Mouse (Mus musculus) heart, postnatal 0 days (tissue): ENCODE measurements at regions not wholly inside any gene's neighbourhood (a gene's known extent, or its start where the extent isn't known, plus 50 kb on each side); places are given as distances from the start of the nearest gene placed in this dataset.

Experiments used
- CTCF ChIP-seq: IDR thresholded peaks from 2 replicates; pipeline ENCODE4 v1.5.1; 2016; ENCODE audit warnings: antibody characterized with exemption, control low read depth, low read depth
- EP300 ChIP-seq: IDR thresholded peaks from 2 replicates; pipeline ENCODE4 v1.6.1; 2016; ENCODE audit warnings: antibody characterized with exemption, low read depth

DNA sequence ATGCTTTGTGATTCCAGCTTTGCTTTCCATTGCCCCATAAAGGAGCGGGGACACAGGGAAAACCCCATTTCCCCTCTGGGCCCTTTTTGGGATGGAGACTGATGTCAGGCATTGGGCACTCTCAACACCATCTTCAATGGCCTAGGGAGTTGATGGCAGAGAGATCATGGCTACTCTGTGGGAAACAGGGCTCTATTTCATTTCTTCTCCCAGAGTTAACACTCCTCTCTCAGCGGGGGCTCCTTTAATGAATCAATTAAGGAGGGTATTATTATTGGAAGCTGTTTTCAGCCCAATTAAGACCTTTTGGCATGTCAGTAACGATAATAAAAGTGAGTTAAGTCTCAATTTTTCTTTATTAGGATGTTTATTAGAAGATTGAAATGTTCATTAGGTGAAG lies 250.4 kb downstream of the Sec16b start:
- TF ChIP-seq CTCF (no peak), EP300 (no peak)
